Mouse (Mus musculus) stomach, embryonic 16.5 days (tissue): ENCODE data around the gene Primpol. TPM values are rescaled to one million over a fixed set of nuclear protein-coding genes. Genes with fewer than 3 reads are reported as not detected.
"Not testable (repeated sequence)": the region's sequence is repeated elsewhere in the genome, so short reads cannot be mapped to it uniquely, and the experiment has no call there.

ENCODE experiments used
- ATAC-seq: fragments of 200-750 bp; cut with Nextera tagmentation; 2 replicates; pipeline ENCODE4 v1.8.0; 2017; ENCODE audit warnings: moderate number of reproducible peaks, moderate TSS enrichment; ENCODE audit not compliant: insufficient read depth, low FRiP score
- H3K27ac ChIP-seq: fragments of 300-500 bp; sonication (generic); 2 replicates; pipeline ENCODE4 v1.5.1; 2014; ENCODE audit warnings: low read length
- H3K27me3 ChIP-seq: fragments of 300-500 bp; sonication (generic); 2 replicates; pipeline ENCODE4 v1.6.1; 2014; ENCODE audit warnings: low read length, control low read depth, mixed read lengths; ENCODE audit not compliant: control insufficient read depth, insufficient read depth
- H3K36me3 ChIP-seq: fragments of 300-500 bp; sonication (generic); 2 replicates; pipeline ENCODE4 v1.6.1; 2014; ENCODE audit warnings: low read length; ENCODE audit not compliant: control insufficient read depth, insufficient read depth
- H3K4me1 ChIP-seq: fragments of 300-500 bp; sonication (generic); 2 replicates; pipeline ENCODE4 v1.6.1; 2014; ENCODE audit warnings: low read length, control low read depth, mixed read lengths; ENCODE audit not compliant: control insufficient read depth, insufficient read depth
- H3K4me2 ChIP-seq: fragments of 300-500 bp; sonication (generic); 2 replicates; pipeline ENCODE4 v1.6.1; 2014; ENCODE audit warnings: low read depth, low read length, mixed read lengths
- H3K4me3 ChIP-seq: fragments of 300-500 bp; sonication (generic); replicated peaks from 2 replicates; pipeline ENCODE4 v1.5.1; 2014; ENCODE audit warnings: mild to moderate bottlenecking, low read length
- H3K9ac ChIP-seq: fragments of 300-500 bp; sonication (generic); 2 replicates; pipeline ENCODE4 v1.6.1; 2014; ENCODE audit warnings: low read length
- H3K9me3 ChIP-seq: fragments of 300-500 bp; sonication (generic); replicated peaks from 2 replicates; pipeline ENCODE4 v1.6.1; 2016; ENCODE audit warnings: low read length, control low read depth; ENCODE audit not compliant: control insufficient read depth
- WGBS: fragments of 180-500 bp; shearing (Covaris S2); extraction: QIAGEN DNeasy Blood & Tissue Kit; methylation state at CpG from one replicate; pipeline ENCODE4 v1.1.7; 2014; 5-methylcytosine and 5-hydroxymethylcytosine counted together
- polyA plus RNA-seq: library from polyadenylated mRNA; unstranded; fragments of >200 nt; fragmentation: Nextera tagmentation; extraction: Ambion mirVana; gene quantifications from 2 replicates; pipeline ENCODE4 v1.2.1, GENCODE M21; 2015

Gene Primpol
- polyA plus RNA-seq, 1 experiment from 2014 or later: 14.6 TPM

DNA sequence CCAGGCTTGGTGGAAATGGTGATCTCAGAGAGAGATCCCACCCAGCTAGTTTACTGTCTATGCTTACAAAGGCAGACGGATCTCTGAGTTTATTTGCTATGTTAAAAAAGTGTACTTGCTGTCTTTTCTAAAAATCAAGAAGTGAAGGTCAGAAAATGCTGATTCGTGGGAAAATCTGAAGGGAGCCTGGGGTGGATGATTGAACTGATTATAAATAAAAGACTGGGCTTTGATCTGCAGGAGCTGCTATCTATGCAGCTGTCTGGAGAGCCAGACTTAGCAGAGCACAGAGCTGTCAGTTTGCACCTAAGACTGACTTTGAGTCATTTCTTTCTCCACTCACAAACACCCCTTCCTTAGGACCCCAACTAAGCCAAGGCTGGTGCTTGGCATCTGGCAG is 19.6 kb downstream of the Primpol start:
- Histone ChIP-seq H3K4me2 (no peak overlapping the region), H3K9me3 (no peaks in the 10 kb centered on the region), H3K27ac (no peak overlapping the region), H3K4me1 (no peaks in the 10 kb centered on the region; the same call in 1 of the 2 replicates), H3K4me3 (no peak overlapping the region), H3K36me3 (no peaks in the 10 kb centered on the region), H3K9ac (no peak overlapping the region), H3K27me3 (no peaks in the 10 kb centered on the region)
- WGBS: 41% methylated on average over 2 of the region's 2 CpGs
- ATAC-seq: no peak

DNA sequence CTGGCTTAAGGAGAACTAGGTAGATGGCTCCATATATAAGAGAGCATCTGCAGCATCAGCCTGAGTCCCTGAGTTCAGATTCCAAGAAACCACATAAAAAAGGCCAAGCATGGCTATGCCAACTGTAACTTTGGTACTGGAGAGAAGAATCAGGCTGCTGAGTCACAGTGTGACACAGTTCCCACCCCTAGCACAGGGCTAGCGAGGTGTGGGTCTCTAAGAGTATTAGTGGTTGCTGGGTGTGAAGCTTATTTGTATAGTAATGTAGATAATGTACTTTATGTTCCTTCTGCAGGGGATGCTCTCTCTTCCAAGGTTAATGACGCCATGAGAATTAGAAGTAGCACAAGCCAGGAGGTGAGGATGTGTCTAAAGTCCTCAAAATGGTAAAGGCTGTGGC is 20.5 kb downstream of the Primpol start:
- Histone ChIP-seq H3K4me1 (no peaks in the 10 kb centered on the region; the same call in 1 of the 2 replicates), H3K4me3 (no peak overlapping the region), H3K27ac (no peak overlapping the region), H3K36me3 (no peaks in the 10 kb centered on the region), H3K27me3 (no peaks in the 10 kb centered on the region), H3K4me2 (no peak overlapping the region), H3K9ac (no peak overlapping the region), H3K9me3 (no peaks in the 10 kb centered on the region)
- WGBS: 78% methylated on average over 2 of the region's 2 CpGs
- ATAC-seq: no peak

DNA sequence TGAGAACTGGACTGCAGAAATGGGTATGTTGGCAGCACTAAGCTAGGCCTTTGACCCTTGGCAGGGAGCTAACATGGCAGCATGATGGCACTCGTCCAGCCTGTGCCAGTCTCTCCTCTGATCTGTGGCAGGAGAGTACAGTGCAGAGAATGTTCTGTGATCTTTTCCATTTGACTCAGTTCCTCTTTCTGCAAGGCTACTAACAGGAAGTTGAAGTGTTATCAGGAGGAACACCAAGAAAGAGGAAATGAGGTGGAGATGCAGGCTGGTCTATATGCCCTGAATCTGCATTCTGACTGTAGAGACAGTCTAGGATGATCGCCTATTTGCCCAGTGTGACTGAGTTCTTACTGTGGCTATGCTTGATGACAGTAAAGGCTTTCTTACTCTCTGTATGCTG is 21.4 kb downstream of the Primpol start:
- no peak for ATAC-seq
- no peak overlapping the region for H3K9ac ChIP-seq
- no peak overlapping the region for H3K27ac ChIP-seq
- H3K27me3 ChIP-seq: no peaks in the 10 kb centered on the region
- H3K4me2 ChIP-seq: no peak overlapping the region
- no peaks in the 10 kb centered on the region for H3K36me3 ChIP-seq
- no peak overlapping the region for H3K4me3 ChIP-seq
- WGBS: 88% methylated on average over 2 of the region's 2 CpGs
- H3K4me1 ChIP-seq: no peaks in the 10 kb centered on the region
- no peaks in the 10 kb centered on the region for H3K9me3 ChIP-seq

DNA sequence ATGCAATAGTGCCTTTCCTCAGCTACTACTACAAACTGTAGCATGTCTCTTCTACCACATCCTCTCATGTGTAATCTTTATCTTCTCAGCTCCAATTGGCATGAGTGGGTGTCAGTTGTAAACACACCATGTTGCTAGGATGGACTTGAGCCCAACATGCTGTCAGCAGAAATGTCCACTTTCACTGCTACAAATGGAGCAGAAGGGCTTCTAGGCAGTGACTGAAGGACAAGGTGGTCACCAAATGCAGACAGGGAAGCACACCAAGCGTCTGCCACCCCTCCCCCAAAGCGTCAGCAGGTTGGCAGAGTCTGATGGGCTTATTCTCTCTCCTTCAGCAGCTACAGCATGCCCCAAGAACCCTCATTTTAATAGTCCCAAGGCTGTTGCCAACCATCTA is 23.2 kb downstream of the Primpol start:
- Histone ChIP-seq H3K9me3 (no peaks in the 10 kb centered on the region), H3K9ac (no peak overlapping the region), H3K4me2 (no peak overlapping the region), H3K4me3 (no peak overlapping the region), H3K4me1 (no peaks in the 10 kb centered on the region), H3K36me3 (no peaks in the 10 kb centered on the region), H3K27ac (no peak overlapping the region), H3K27me3 (no peaks in the 10 kb centered on the region)
- WGBS: 85% methylated on average over 2 of the region's 2 CpGs
- ATAC-seq: no peak

DNA sequence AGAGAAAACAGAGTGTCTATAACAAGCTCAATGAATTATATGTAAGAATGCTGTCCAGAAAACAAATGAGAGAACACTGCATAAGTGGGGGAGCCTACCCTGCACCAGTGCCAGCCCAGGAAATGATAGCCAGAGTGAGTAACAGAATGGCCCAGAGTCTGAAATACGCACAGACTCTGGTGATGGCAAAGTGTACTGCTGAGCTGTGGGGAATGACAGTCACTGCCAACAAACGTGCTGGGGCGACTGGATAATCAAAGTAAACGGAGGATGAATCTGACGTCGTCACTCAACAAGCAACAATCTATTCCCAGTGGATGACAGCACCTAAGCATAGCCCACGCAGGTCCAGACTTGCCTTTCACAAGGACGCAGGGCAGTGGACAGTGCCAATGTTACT is 23.9 kb downstream of the Primpol start:
- 75% methylated on average over 8 of the region's 8 CpGs for WGBS
- Histone ChIP-seq H3K4me2 (no peak overlapping the region), H3K27ac (no peak overlapping the region), H3K36me3 (no peaks in the 10 kb centered on the region), H3K9ac (no peak overlapping the region), H3K4me1 (no peaks in the 10 kb centered on the region), H3K27me3 (no peaks in the 10 kb centered on the region), H3K4me3 (no peak overlapping the region), H3K9me3 (no peaks in the 10 kb centered on the region)
- ATAC-seq: no peak

DNA sequence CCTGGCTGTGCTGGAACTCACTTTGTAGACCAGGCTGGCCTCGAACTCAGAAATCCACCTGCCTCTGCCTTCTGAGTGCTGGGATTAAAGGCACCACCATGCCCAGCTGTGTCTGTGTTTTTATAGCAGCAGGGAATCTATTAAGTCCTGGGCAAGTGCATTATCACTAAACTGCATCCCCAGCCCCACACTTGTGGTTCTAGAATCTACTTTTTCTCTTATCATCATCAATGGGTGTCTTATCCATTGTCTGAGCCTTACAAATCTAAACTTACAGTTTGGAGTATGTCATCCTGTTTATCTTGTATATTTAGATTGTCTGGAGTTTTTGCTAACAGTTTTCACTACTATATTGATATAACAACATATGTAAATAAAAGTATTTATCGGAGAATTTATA is 28.3 kb downstream of the Primpol start:
- H3K9me3 ChIP-seq: no peaks in the 10 kb centered on the region
- H3K4me3 ChIP-seq: no peak overlapping the region
- H3K9ac ChIP-seq: no peak overlapping the region
- WGBS: 88% methylated on average over 2 of the region's 2 CpGs
- no peak overlapping the region for H3K27ac ChIP-seq
- H3K4me2 ChIP-seq: no peak overlapping the region
- H3K4me1 ChIP-seq: no peaks in the 10 kb centered on the region
- H3K36me3 ChIP-seq: no peaks in the 10 kb centered on the region
- ATAC-seq: no peak
- H3K27me3 ChIP-seq: no peaks in the 10 kb centered on the region

DNA sequence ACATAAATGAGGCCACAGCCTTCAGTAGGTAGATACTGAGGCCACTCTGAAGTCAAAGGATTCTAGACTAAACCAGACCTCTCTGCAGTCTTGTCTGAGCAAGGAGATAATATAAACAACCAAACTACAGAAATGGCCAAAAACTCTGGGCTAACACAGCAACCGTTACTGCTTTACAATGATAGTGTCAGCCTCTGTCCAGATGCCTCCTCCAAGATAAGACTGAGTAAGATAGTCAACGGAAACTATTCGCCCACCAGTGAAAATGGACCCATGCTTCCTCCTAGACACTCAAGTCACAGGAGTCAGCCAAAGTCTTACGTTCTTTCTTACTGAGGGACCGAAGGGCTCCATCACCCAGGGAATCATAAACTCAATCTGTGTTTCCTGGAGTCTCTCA is 29.1 kb downstream of the Primpol start:
- H3K9me3 ChIP-seq: no peaks in the 10 kb centered on the region
- no peak overlapping the region for H3K4me2 ChIP-seq
- WGBS: 81% methylated on average over 5 of the region's 5 CpGs
- H3K36me3 ChIP-seq: no peaks in the 10 kb centered on the region
- H3K27ac ChIP-seq: no peak overlapping the region
- H3K27me3 ChIP-seq: no peaks in the 10 kb centered on the region
- no peak overlapping the region for H3K9ac ChIP-seq
- H3K4me1 ChIP-seq: no peaks in the 10 kb centered on the region
- ATAC-seq: no peak
- no peak overlapping the region for H3K4me3 ChIP-seq

DNA sequence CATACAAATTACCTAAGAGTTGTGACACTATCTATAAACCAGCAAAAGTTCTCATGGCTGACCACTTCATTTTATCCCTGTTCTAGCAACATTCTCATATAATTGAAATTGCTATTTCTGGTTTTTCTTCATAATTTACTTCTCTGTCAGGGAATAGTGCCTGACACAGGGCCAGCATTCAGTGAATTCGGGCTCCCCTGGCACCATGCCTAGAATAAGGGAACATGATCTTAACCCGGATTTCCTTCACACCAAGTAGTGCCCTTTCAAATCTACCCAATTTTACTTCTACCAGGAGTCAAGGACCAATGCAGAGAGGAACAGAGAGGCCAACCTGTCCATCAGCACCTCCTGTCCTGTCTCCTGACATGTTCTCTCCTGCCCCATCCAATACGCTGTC is 31.4 kb downstream of the Primpol start:
- H3K27ac ChIP-seq: no peak overlapping the region
- 70% methylated on average over 3 of the region's 3 CpGs for WGBS

DNA sequence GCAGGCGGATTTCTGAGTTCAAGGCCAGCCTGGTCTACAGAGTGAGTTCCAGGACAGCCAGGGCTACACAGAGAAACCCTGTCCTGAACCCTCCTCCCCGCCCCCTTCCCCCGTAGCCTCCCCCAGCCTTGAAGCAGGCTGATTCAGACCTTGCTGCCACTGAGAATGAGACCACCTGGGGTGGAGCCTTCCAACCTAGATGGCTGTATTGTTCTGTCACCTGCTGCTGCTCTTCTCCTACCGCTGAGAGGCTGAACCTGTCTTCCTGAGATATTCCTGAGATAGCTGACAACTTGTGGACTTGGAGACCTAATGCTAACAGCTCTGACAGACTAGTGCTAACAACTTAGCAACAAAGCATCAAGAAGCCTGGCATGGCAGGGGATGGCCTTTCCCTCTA is 32.7 kb downstream of the Primpol start:
- not testable (repeated sequence) for H3K36me3 ChIP-seq, H3K9ac ChIP-seq, ATAC-seq, H3K9me3 ChIP-seq, H3K27ac ChIP-seq, H3K4me3 ChIP-seq, H3K4me1 ChIP-seq, H3K4me2 ChIP-seq, H3K27me3 ChIP-seq
- WGBS: 64% methylated on average over 4 of the region's 4 CpGs

More for the DNA sequence above, 31.4 kb downstream of the Primpol start:
- no peak for ATAC-seq
- Histone ChIP-seq H3K36me3 (no peaks in the 10 kb centered on the region), H3K4me3 (no peak overlapping the region), H3K27me3 (no peaks in the 10 kb centered on the region), H3K4me1 (no peaks in the 10 kb centered on the region), H3K9me3 (no peaks in the 10 kb centered on the region), H3K9ac (no peak overlapping the region), H3K4me2 (no peak overlapping the region)

DNA sequence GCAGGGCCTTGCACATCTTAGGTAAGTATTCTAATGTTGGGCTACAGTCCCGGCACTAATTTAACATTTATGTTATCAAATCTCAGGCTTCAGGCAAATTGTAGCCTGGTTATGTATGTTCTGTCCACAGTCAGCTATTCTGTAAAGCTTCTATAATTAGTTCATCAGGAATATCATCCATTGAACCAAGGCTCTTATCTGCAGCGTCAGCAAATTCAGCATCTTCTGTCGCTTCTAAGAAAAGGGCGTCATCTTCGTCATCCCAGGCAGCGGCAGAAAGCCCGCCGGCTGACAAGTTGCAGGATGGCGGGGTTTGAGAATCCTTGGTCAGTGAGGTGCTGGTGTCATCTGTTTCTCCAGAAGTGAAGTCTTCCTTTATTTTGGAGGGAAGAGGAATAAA is 38.2 kb downstream of the Primpol start:
- no peak overlapping the region for H3K9ac ChIP-seq
- 94% methylated on average over 9 of the region's 9 CpGs for WGBS
- no peaks in the 10 kb centered on the region for H3K27me3 ChIP-seq
- no peaks in the 10 kb centered on the region for H3K4me1 ChIP-seq
- no peak for ATAC-seq
- H3K27ac ChIP-seq: no peak overlapping the region
- H3K9me3 ChIP-seq: no peaks in the 10 kb centered on the region
- H3K36me3 ChIP-seq: 0 out of 2 replicates have a peak, but pooled peaks cover 18% of the 10 kb centered on the region
- no peak overlapping the region for H3K4me2 ChIP-seq
- no peak overlapping the region for H3K4me3 ChIP-seq
